Mouse (Mus musculus) forebrain, embryonic 13.5 days (tissue): ENCODE results near the gene Fam219a. TPM values are rescaled to one million over a fixed set of nuclear protein-coding genes. Genes with fewer than 3 reads are reported as not detected.

Experiments
- polyA plus RNA-seq: library from polyadenylated mRNA; unstranded; fragments of >200 nt; fragmentation: Nextera tagmentation; extraction: Ambion mirVana; gene quantifications from 2 replicates; pipeline ENCODE4 v1.2.1, GENCODE M21; 2015

Gene Fam219a
- polyA plus RNA-seq, 1 experiment from 2014 or later = 10.8 TPM

Other genes with a start within 250 kb of the Fam219a start
- gene Ubap1, start 220.5 kb downstream of the Fam219a start, polyA plus RNA-seq = 67.2 and 69.1 TPM in 2 replicates
- gene Kif24, start 104.7 kb downstream of the Fam219a start, polyA plus RNA-seq = 8.9 and 9.7 TPM in 2 replicates
- 62.2 and 72.8 TPM in 2 replicates for gene Nudt2, start 104.4 kb downstream of the Fam219a start, polyA plus RNA-seq
- gene AI464131, start 66.5 kb downstream of the Fam219a start, polyA plus RNA-seq = 3.0 and 3.1 TPM in 2 replicates
- gene 1110017D15Rik, start 52.2 kb downstream of the Fam219a start, polyA plus RNA-seq = 9.1 and 14.3 TPM in 2 replicates
- gene Dnaic1, start 237 bp upstream of the Fam219a start, polyA plus RNA-seq = 1.0 and 2.2 TPM in 2 replicates
- gene Enho, start 70.8 kb upstream of the Fam219a start, polyA plus RNA-seq = 47.8 and 50.6 TPM in 2 replicates
- gene Cntfr, start 127.6 kb upstream of the Fam219a start, polyA plus RNA-seq = 21.1 and 21.8 TPM in 2 replicates
- gene Il11ra1, start 130.5 kb upstream of the Fam219a start, polyA plus RNA-seq = 28.1 and 30.7 TPM in 2 replicates
- gene Rpp25l, start 144.0 kb upstream of the Fam219a start, polyA plus RNA-seq = 80.7 and 83.8 TPM in 2 replicates
- 259 and 262 TPM in 2 replicates for gene Dctn3, start 153.6 kb upstream of the Fam219a start, polyA plus RNA-seq
- gene Arid3c, start 161.6 kb upstream of the Fam219a start, polyA plus RNA-seq = 0.26 TPM in 2 replicates
- 16.2 and 17.5 TPM in 2 replicates for gene Galt, start 185.7 kb upstream of the Fam219a start, polyA plus RNA-seq
- 47.5 and 55.4 TPM in 2 replicates for gene Sigmar1, start 186.6 kb upstream of the Fam219a start, polyA plus RNA-seq
- 159 and 175 TPM in 2 replicates for gene Ccl27a, start 204.7 kb upstream of the Fam219a start, polyA plus RNA-seq